Mouse (Mus musculus) layer of hippocampus, postnatal 14 days (tissue): ENCODE data around the gene Ppp2r5a. TPM values are rescaled to one million over a fixed set of nuclear protein-coding genes. Genes with fewer than 3 reads are reported as not detected.
A peak's percentile ranks its signal among the peaks of the same experiment; 100 is the strongest.

Experiments used
- DNase-seq, 2 experiments: peaks; one replicate each; pipeline ENCODE4 v3.0.0; 2021 to 2022; ENCODE audit warnings: low spot score in 2 of 2, mixed read lengths in 1 of 2
- total RNA-seq, 2 experiments: library from RNA; stranded (reverse); gene quantifications; 2 replicates each; pipeline ENCODE4 v1.2.3; 2021

Gene Ppp2r5a
- total RNA-seq, 2 experiments from 2014 or later, result 67.1 to 73.0 TPM

GRCm38 (mm10) chr1:191419421-191419820 is 16.3 kb upstream of the Ppp2r5a start:
- no peak for DNase-seq

DNA sequence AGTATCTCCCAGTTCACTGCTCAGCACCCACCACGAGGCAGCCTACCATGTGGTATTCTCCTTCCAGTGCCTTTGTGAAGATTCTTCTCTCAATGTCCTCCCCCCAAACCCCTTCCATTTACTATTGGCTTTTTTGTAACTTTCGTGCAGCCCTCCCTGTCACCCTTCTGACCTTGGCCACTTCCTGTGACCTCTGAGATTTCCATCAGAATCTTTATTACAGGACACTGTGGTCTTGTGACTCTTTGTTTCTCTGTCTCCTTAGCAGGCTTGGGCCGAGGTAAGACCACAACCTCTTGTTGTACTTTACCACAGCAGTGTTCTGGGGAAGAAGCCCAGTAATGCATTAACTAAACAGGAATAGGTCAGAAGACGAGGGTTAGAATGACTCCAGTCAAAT is 15.9 kb upstream of the Ppp2r5a start:
- DNase-seq, result no peak

DNA sequence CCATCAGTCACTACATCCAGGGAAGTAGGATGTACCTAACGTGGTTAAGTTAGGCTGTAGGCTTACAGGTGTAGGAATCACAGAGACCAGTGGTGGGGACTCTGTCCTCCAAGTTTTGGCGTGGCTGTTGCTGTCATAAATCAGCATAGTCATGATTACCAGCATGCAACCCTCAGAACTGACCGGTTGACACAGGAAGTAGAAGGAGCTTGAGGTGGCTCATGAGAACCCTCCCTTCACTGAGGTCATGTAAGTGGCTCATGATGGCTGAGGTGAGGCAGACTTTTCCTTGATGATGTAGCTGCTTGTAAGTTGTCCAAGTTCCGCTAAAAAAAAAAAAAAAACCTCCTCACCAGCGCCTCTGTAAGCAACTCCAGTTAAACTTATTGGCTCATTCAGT is 14.0 kb upstream of the Ppp2r5a start:
- DNase-seq, result no peak

DNA sequence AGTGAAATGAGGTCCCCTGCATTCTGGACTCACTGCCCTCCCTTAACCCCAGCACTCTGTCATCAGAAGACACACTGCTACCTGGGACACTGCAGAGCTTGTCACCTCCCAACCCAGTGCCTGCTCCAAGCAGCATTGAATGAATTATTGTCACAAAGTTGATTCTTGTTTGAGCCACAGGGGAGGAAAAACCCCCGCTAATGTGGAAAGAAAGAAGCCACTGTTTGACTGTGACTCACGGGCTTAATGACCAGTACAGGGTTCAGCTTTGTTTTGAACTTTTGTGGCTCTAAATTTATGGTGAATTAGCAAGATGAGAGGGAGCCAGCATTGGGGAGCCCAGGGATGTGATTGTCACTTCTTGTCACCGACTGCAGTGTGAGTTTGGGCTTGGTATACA is 13.5 kb upstream of the Ppp2r5a start:
- no peak for DNase-seq

- DNase-seq, result no peak
Measured at GRCm38 (mm10) chr1:191414432-191414831, 11.4 kb upstream of the Ppp2r5a start.

GRCm38 (mm10) chr1:191413691-191414415 is 10.8 kb upstream of the Ppp2r5a start:
- no peak for DNase-seq

- no peak for DNase-seq
Measured at GRCm38 (mm10) chr1:191410294-191411036, 7.4 kb upstream of the Ppp2r5a start.

DNA sequence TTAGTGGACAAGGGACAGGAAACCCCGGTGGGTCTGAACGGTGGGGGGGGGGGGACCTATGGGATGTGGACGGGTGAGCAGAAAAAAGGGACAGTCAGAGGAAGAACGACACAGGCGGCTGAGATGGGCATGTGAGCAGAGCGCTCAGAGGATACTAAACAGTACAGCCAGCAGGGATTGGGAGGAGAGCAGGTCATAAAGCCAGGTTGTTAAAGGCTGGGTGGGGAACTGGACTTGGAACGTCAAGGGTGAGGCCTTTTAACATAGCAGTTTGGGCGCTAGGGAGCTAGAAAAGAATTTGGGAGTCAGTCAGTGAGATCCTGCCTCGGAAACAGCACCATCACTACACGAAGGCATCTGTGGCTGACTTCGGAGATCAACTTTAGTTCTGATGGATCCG is 4.2 kb upstream of the Ppp2r5a start:
- DNase-seq, result no peak

- no peak for DNase-seq
Measured at GRCm38 (mm10) chr1:191406516-191406915, 3.4 kb upstream of the Ppp2r5a start.

GRCm38 (mm10) chr1:191404721-191405329 is 1.8 kb upstream of the Ppp2r5a start:
- no peak for DNase-seq

- no peak for DNase-seq
Measured at GRCm38 (mm10) chr1:191404301-191404700, 1.2 kb upstream of the Ppp2r5a start.

DNA sequence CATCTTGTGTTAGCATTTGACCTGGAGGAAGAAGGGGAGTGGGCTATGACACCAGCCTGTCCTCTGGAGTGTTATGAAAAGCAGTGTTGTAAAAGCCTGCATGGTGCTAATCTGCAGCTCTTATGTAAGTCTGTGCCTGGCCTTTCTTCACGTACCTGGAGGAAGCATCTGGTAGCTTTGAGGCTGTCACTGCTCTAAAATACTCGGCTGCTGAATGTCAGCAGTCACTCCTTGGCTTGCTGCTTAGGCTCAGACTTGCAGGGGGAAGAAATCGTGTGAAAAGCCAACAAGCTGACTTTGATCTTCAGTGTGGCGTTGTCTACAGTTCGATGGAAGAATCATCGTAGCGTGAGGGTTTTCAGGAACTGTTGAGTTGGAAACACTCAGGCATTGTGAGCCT is 566 bp downstream of the Ppp2r5a start:
- DNase-seq, result no peak

GRCm38 (mm10) chr1:191396897-191397849 is 5.9 kb downstream of the Ppp2r5a start:
- DNase-seq, result peak; percentile 99 to 100

- no peak for DNase-seq
Measured at GRCm38 (mm10) chr1:191396446-191396845, 6.6 kb downstream of the Ppp2r5a start.

DNA sequence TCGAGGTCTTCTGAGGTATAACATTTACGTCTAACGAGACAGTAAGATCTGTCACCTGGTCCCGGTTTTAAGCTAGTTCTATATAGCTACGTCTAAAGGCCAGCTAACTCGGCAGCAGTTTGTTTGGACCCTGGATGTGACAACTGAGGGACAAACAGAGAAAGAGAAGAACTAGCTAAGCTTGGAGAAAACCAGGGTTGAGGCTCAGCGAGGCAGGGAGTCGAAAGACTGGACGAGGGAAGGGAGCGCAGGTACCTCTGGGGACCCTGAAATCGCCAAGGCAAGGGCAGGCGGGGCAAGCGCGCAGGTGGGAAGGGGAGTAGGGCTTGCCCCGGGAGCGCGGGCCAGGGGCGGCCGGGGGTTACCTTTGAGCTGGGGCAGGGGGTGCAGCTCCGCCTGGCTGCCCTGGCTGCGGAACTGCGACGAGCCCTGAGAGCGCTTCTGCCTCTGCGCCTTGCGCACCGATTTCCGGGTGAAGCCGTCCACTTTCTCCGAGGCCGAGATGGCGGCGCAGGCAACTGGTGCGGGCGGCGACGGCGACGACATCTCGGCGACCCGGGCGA is 7.1 kb downstream of the Ppp2r5a start:
- peak; percentile 14 to 58 for DNase-seq

DNA sequence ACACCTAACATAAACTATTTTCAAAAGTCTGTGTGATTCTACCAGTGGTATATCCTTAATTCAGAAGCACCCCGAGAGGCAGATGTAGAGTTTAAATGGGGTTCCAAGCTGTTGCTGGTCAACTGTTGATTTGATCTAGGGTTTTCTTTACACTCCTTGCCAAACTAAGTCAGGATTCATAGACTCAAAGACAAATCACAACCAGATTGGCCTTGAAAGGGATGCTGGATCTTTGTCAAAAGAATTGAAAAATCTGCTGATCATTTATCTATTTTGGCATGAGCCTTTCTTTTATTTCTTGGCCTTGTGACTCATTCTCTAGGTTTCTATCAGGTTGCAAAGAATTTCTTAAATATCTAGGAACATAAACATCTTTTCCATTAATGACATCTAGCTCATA is 7.9 kb downstream of the Ppp2r5a start:
- DNase-seq, result peak in 1 of 2 experiments; percentile 33

GRCm38 (mm10) chr1:191394126-191394525 is 8.9 kb downstream of the Ppp2r5a start:
- DNase-seq, result no peak

DNA sequence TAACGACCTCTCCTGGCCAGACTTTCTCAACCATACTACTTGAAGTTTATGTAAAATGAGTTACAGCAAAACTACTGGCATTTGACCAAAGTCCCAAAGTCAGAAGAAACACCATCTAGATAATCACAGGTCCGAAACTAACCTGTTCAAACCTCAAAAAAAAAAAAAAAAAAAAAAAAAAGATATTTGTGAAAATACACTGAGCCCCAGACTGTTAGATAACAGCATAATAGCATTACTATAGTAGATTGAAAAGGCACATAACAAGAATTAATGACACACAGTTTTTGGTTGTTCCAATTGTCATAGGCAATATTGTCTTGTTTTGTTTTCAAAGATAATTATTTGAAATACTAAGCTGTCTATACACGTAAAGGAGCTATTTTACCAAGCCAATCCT is 9.5 kb downstream of the Ppp2r5a start:
- no peak for DNase-seq

- peak in 1 of 2 experiments; percentile 62 for DNase-seq
Measured at GRCm38 (mm10) chr1:191391311-191391710, 11.8 kb downstream of the Ppp2r5a start.

DNA sequence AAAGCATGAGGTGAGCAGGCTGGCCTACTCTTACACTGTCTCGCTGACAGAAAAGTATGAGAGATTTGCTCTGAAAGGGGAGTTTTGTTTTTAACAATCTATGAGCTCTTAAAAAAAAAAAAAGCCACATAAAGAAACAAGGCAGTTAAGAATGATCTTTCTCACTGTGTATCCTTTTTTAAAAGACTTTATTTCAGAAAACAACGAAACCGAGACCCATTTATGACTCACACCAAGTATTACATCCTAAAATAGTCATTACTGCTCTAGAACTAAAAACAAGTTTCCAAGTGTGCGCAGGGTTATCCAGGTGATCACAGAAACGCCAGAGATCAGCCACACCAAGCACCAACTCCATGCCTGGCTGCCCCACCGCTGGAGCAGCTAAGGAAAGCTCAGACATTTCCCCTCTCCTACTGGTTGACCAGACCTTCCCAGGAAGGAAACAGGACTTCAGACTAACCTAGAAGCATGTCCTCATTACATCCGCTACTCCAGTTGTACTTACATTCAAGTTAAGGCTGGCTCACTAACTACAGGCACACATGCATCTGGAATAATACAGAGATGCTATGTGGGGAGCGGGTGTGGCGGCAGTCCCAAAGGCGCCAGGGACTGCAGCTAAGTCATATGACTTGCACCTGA is 18.2 kb downstream of the Ppp2r5a start:
- no peak for DNase-seq
